Mouse (Mus musculus): Measurements from ENCODE around the gene Crybg2.

DNA sequence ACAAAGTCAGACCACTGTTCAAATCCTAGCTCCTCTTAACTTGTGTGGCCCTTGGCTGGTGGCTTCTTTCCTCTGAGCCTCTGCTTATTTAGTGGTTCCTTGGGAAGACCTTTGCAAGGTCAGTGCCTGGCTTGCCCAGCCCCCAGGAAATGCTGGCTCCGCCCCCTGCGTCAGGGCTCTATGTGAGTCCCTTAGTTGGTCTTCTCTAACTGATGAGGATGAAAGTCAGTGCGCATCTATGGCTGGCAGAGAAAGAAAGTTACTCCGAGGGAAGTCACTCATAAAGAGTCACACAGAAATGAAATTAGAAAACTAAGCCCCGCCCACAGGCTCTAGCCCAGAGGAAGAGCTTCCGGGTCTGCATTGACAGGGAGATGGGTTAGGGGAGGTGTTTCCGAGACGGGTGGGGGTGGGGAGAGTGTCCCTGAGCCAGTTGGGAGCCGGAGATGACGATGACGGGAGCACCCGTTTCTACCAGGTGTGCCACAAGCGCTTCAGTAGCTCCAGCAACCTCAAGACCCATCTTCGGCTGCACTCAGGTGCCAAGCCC, 2.4 kb upstream of the Crybg2 start:
- TF ChIP-seq POLR2A (IDR thresholded peaks at IDR 0.05; ENCODE audit: low read depth, low read length): no peak
- TF ChIP-seq CTCF (IDR thresholded peaks at IDR 0.05; ENCODE audit: extremely low read depth, insufficient read length, insufficient replicate concordance, low read depth, low read length): no peak
